Mouse (Mus musculus) hindbrain, embryonic 10.5 days (tissue): Measurements from ENCODE around the gene Ddx41. TPM values are rescaled to one million over a fixed set of nuclear protein-coding genes. Genes with fewer than 3 reads are reported as not detected.
A peak's percentile ranks its signal among the peaks of the same experiment; 100 is the strongest.

Experiments used
- DNase-seq: peaks from one replicate; pipeline ENCODE4 v3.0.0-alpha.2; 2017; ENCODE audit warnings: low spot score
- H3K27ac ChIP-seq: fragments of 300-500 bp; sonication (generic); 2 replicates; pipeline ENCODE4 v1.5.1; 2016; ENCODE audit warnings: mild to moderate bottlenecking, moderate library complexity
- H3K27me3 ChIP-seq: fragments of 300-500 bp; sonication (generic); 2 replicates; pipeline ENCODE4 v1.6.1; 2016; ENCODE audit warnings: mild to moderate bottlenecking; ENCODE audit not compliant: poor library complexity, insufficient read depth, severe bottlenecking
- H3K36me3 ChIP-seq: fragments of 300-500 bp; sonication (generic); 2 replicates; pipeline ENCODE4 v1.6.1; 2016; ENCODE audit warnings: mild to moderate bottlenecking, moderate library complexity
- H3K4me1 ChIP-seq: fragments of 300-500 bp; sonication (generic); replicated peaks from 2 replicates; pipeline ENCODE4 v1.6.1; 2016; ENCODE audit warnings: mild to moderate bottlenecking
- H3K4me3 ChIP-seq: fragments of 300-500 bp; sonication (generic); 2 replicates; pipeline ENCODE4 v1.5.1; 2016; ENCODE audit warnings: mild to moderate bottlenecking, moderate library complexity
- H3K9me3 ChIP-seq: fragments of 300-500 bp; sonication (generic); 2 replicates; pipeline ENCODE4 v1.6.1; 2016; ENCODE audit warnings: mild to moderate bottlenecking, moderate library complexity
- WGBS: fragments of 180-500 bp; shearing (Covaris S2); methylation state at CpG from one replicate; pipeline ENCODE4 v1.1.7; 2016; 5-methylcytosine and 5-hydroxymethylcytosine counted together
- polyA plus RNA-seq: library from polyadenylated mRNA; unstranded; fragments of >200 nt; fragmentation: Nextera tagmentation; extraction: Ambion mirVana; gene quantifications from 2 replicates; pipeline ENCODE4 v1.2.1, GENCODE M21; 2016

Ddx41 gene
- polyA plus RNA-seq, 1 experiment from 2014 or later: 85.2 TPM

GRCm38 (mm10) chr13:55529198-55529915, 7.1 kb downstream of the Ddx41 start, which contains the start of gene Dok3:
Dok3 (minus strand) TSS chr13:55529296.
- no peaks in the 10 kb centered on the region for H3K27me3 ChIP-seq
- H3K9me3 ChIP-seq: no peaks in the 10 kb centered on the region
- H3K4me1 ChIP-seq: no peaks in the 10 kb centered on the region
- no peak for DNase-seq
- 79% methylated on average over 8 of the region's 8 CpGs for WGBS
- no peak within 1 kb of the TSS for H3K27ac ChIP-seq
- no peak within 1 kb of the TSS for H3K4me3 ChIP-seq
- H3K36me3 ChIP-seq: peaks cover 62% of the 10 kb centered on the region

GRCm38 (mm10) chr13:55527834-55528772, 8.4 kb downstream of the Ddx41 start:
- Histone ChIP-seq H3K27ac (no peak overlapping the region), H3K9me3 (no peaks in the 10 kb centered on the region), H3K36me3 (peaks cover 59% of the 10 kb centered on the region), H3K27me3 (no peaks in the 10 kb centered on the region), H3K4me1 (peaks cover 10% of the 10 kb centered on the region), H3K4me3 (no peak overlapping the region)
- 85% methylated on average over 18 of the region's 18 CpGs for WGBS
- no peak for DNase-seq

GRCm38 (mm10) chr13:55527212-55527611, 9.2 kb downstream of the Ddx41 start:
- Histone ChIP-seq H3K36me3 (peaks cover 55% of the 10 kb centered on the region), H3K4me3 (no peak overlapping the region), H3K9me3 (no peaks in the 10 kb centered on the region), H3K4me1 (peaks cover 17% of the 10 kb centered on the region), H3K27me3 (no peaks in the 10 kb centered on the region), H3K27ac (no peak overlapping the region)
- DNase-seq: no peak
- 90% methylated on average over 16 of the region's 16 CpGs for WGBS

GRCm38 (mm10) chr13:55525733-55526553, 10.5 kb downstream of the Ddx41 start:
- peaks cover 43% of the 10 kb centered on the region for H3K36me3 ChIP-seq
- no peak overlapping the region for H3K4me3 ChIP-seq
- H3K9me3 ChIP-seq: no peaks in the 10 kb centered on the region
- no peak for DNase-seq
- no peak overlapping the region for H3K27ac ChIP-seq
- H3K27me3 ChIP-seq: no peaks in the 10 kb centered on the region
- whole genome bisulfite sequencing: 86% methylated on average over 16 of the region's 16 CpGs
- H3K4me1 ChIP-seq: peaks cover 17% of the 10 kb centered on the region

- WGBS: 92% methylated on average over 23 of the region's 23 CpGs
- no peak for DNase-seq
- Histone ChIP-seq H3K27ac (peak overlapping the region; percentile 70), H3K27me3 (no peaks in the 10 kb centered on the region), H3K4me3 (no peak overlapping the region), H3K36me3 (peaks cover 24% of the 10 kb centered on the region), H3K9me3 (no peaks in the 10 kb centered on the region), H3K4me1 (peaks cover 17% of the 10 kb centered on the region)
These were observed 12.4 kb downstream of the Ddx41 start for GRCm38 (mm10) chr13:55523951-55524600.

GRCm38 (mm10) chr13:55523278-55523677, 13.2 kb downstream of the Ddx41 start:
- DNase-seq: peak; percentile 44
- Histone ChIP-seq H3K27ac (peak overlapping the region; percentile 70), H3K27me3 (no peaks in the 10 kb centered on the region), H3K4me1 (peaks cover 17% of the 10 kb centered on the region), H3K36me3 (peaks cover 16% of the 10 kb centered on the region), H3K9me3 (no peaks in the 10 kb centered on the region), H3K4me3 (no peak overlapping the region)
- 58% methylated on average over 17 of the region's 17 CpGs for WGBS

GRCm38 (mm10) chr13:55522730-55523129, 13.7 kb downstream of the Ddx41 start:
- H3K4me1 ChIP-seq: peaks cover 17% of the 10 kb centered on the region
- no peaks in the 10 kb centered on the region for H3K27me3 ChIP-seq
- no peaks in the 10 kb centered on the region for H3K9me3 ChIP-seq
- H3K4me3 ChIP-seq: no peak overlapping the region
- WGBS: 63% methylated on average over 8 of the region's 8 CpGs
- H3K27ac ChIP-seq: peak overlapping the region; percentile 70; the same call in 1 of the 2 replicates
- no peak for DNase-seq
- peaks cover 15% of the 10 kb centered on the region for H3K36me3 ChIP-seq

- H3K4me3 ChIP-seq: no peak overlapping the region
- H3K27me3 ChIP-seq: peaks cover 8% of the 10 kb centered on the region
- 88% methylated on average over 4 of the region's 4 CpGs for WGBS
- H3K4me1 ChIP-seq: peaks cover 17% of the 10 kb centered on the region
- H3K36me3 ChIP-seq: peaks cover 15% of the 10 kb centered on the region
- DNase-seq: no peak
- H3K9me3 ChIP-seq: no peaks in the 10 kb centered on the region
- H3K27ac ChIP-seq: no peak overlapping the region
These were observed 16.9 kb downstream of the Ddx41 start for GRCm38 (mm10) chr13:55519606-55520005.

- no peak overlapping the region for H3K27ac ChIP-seq
- DNase-seq: peak; percentile 88
- peaks cover 11% of the 10 kb centered on the region for H3K27me3 ChIP-seq
- H3K36me3 ChIP-seq: no peaks in the 10 kb centered on the region
- H3K4me3 ChIP-seq: no peak overlapping the region
- H3K4me1 ChIP-seq: peaks cover 21% of the 10 kb centered on the region
- WGBS: 6% methylated on average over 5 of the region's 5 CpGs
- H3K9me3 ChIP-seq: no peaks in the 10 kb centered on the region
These were observed 19.5 kb downstream of the Ddx41 start for GRCm38 (mm10) chr13:55516955-55517354.

- no peak overlapping the region for H3K27ac ChIP-seq
- no peaks in the 10 kb centered on the region for H3K9me3 ChIP-seq
- peaks cover 43% of the 10 kb centered on the region for H3K4me1 ChIP-seq
- no peak for DNase-seq
- peaks cover 11% of the 10 kb centered on the region for H3K27me3 ChIP-seq
- H3K4me3 ChIP-seq: peak overlapping the region; percentile 92
- H3K36me3 ChIP-seq: peaks cover 28% of the 10 kb centered on the region
- whole genome bisulfite sequencing: 40% methylated on average over 9 of the region's 9 CpGs
These were observed 22.6 kb downstream of the Ddx41 start for GRCm38 (mm10) chr13:55513828-55514227.

GRCm38 (mm10) chr13:55513111-55513748, 23.2 kb downstream of the Ddx41 start, which contains the start of gene Pdlim7:
Pdlim7 (minus strand) TSS chr13:55513676.
- Histone ChIP-seq H3K9me3 (no peaks in the 10 kb centered on the region), H3K4me1 (peaks cover 49% of the 10 kb centered on the region), H3K36me3 (peaks cover 34% of the 10 kb centered on the region), H3K4me3 (peak within 1 kb of the TSS; percentile 92), H3K27ac (peak within 1 kb of the TSS; percentile 96), H3K27me3 (peaks cover 11% of the 10 kb centered on the region)
- WGBS: under 1% methylated on average over 55 of the region's 55 CpGs
- peak; percentile 92 for DNase-seq
